Mouse (Mus musculus): ENCODE results near the gene Gm10198. TPM values are rescaled to one million over a fixed set of nuclear protein-coding genes. Genes with fewer than 3 reads are reported as not detected.

Gm10198 gene
- not detected for polyA plus RNA-seq (2014; fragmentation: Illumina TruSeq; extraction: RNeasy Lipid Tissue Mini Kit (QIAGEN cat#74804))

GRCm38 (mm10) chr13:111592485-111592884 is at the start of gene Gm10198:
Gene Gm10198, plus strand, starts transcription at chr13:111592785.

Other genes starting within 250 kb of the Gm10198 start
- 509 TPM for gene Gpbp1, start 102.7 kb upstream of the Gm10198 start, polyA plus RNA-seq (2014; fragmentation: Illumina TruSeq; extraction: RNeasy Lipid Tissue Mini Kit (QIAGEN cat#74804))
- not detected for gene Gm49496, start 42.8 kb upstream of the Gm10198 start, polyA plus RNA-seq (2014; fragmentation: Illumina TruSeq; extraction: RNeasy Lipid Tissue Mini Kit (QIAGEN cat#74804))
- gene Mier3, start 88.2 kb downstream of the Gm10198 start, polyA plus RNA-seq (2014; fragmentation: Illumina TruSeq; extraction: RNeasy Lipid Tissue Mini Kit (QIAGEN cat#74804)), result 63.5 TPM
- gene Map3k1, start 216.2 kb downstream of the Gm10198 start, polyA plus RNA-seq (2014; fragmentation: Illumina TruSeq; extraction: RNeasy Lipid Tissue Mini Kit (QIAGEN cat#74804)), result 30.3 TPM

Data from ovary, adult 10 weeks (tissue).